Mouse (Mus musculus): ENCODE measurements around the gene Atxn7l3. TPM values are rescaled to one million over a fixed set of nuclear protein-coding genes. Genes with fewer than 3 reads are reported as not detected.

Atxn7l3 gene
- polyA plus RNA-seq, 1 experiment from 2014 or later, result 37.5 TPM

DNA sequence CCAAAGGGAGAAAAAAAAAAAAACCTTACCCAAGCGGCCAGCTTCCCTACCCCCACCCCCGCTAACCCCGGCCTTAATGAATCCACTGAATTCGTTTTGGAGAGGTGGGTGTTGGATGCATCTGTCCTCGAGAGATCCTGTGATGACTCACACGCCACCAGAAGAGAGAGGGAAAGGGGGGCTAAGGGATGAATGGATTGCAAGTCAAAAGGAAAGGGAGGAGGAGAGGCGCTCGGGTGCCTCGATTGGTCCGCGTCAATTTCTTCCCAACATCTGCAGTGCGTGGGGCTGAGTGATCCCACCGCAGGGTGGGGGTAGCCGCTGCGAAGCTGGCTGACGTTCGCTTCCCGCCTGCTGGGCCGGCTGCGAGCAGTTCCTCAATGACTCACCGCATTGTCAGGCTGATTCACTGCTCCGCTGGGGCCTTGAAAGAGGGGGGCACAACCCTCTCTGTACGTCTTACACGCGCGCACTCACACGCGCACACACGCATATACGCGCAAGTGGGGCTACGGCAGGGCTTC lies 51.4 kb downstream of the Atxn7l3 start:
- DNase-seq (ENCODE audit: low spot score) (peak; percentile 75), ATAC-seq (ENCODE audit: low FRiP score) (peak; percentile 88)

GRCm38 (mm10) chr11:102241874-102242273 lies 54.6 kb downstream of the Atxn7l3 start:
- Histone ChIP-seq H3K36me3 (replicated peaks; ENCODE audit: control insufficient read depth, insufficient read depth) (no peaks in the 10 kb centered on the region), H3K27me3 (ENCODE audit: control insufficient read depth, insufficient read depth, low read length) (no peaks in the 10 kb centered on the region), H3K4me2 (replicated peaks) (no peak overlapping the region), H3K4me1 (replicated peaks; ENCODE audit: control insufficient read depth, insufficient read depth, low read length) (peaks cover 17% of the 10 kb centered on the region), H3K4me3 (replicated peaks; ENCODE audit: low read length) (no peak overlapping the region), H3K9me3 (ENCODE audit: control insufficient read depth, low read length) (no peaks in the 10 kb centered on the region), H3K27ac (no peak overlapping the region), H3K9ac (no peak overlapping the region)
- 52% methylated on average over 5 of the region's 5 CpGs for WGBS
- DNase-seq (ENCODE audit: low spot score) (no peak), ATAC-seq (ENCODE audit: low FRiP score) (no peak)

More for the DNA sequence above, 51.4 kb downstream of the Atxn7l3 start:
- no peaks in the 10 kb centered on the region for H3K27me3 ChIP-seq (ENCODE audit: control insufficient read depth, insufficient read depth, low read length)
- no peaks in the 10 kb centered on the region for H3K9me3 ChIP-seq (ENCODE audit: control insufficient read depth, low read length)
- H3K4me2 ChIP-seq (replicated peaks), result peak overlapping the region; percentile 77
- peak overlapping the region; percentile 69 for H3K9ac ChIP-seq
- H3K27ac ChIP-seq, result peak overlapping the region; percentile 79
- H3K4me1 ChIP-seq (replicated peaks; ENCODE audit: control insufficient read depth, insufficient read depth, low read length), result peaks cover 21% of the 10 kb centered on the region
- under 1% methylated on average over 32 of the region's 32 CpGs for whole genome bisulfite sequencing
- peak overlapping the region; percentile 34 for H3K4me3 ChIP-seq (replicated peaks; ENCODE audit: low read length)
- H3K36me3 ChIP-seq (replicated peaks; ENCODE audit: control insufficient read depth, insufficient read depth), result no peaks in the 10 kb centered on the region

DNA sequence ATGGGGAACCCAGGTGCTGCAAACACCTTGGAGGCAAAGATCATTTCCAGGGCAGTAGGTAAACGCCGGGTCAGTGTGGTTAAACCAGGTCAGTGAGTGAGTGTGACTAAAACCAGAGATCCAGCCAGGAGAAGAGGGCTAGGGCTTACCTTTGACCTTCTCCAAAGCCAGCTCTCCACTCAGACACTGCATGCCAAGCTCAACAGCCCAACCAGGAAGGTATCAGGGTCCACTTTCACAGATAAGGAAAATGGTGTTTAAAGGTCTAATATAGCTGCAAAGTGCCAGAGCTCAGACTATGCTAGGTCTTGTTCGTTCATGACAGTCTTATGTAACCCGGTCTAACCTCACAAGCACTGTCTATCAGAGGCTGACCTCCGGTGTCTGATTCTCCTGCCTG lies 55.2 kb downstream of the Atxn7l3 start:
- H3K27ac ChIP-seq, result no peak overlapping the region
- H3K4me2 ChIP-seq (replicated peaks), result no peak overlapping the region
- no peak overlapping the region for H3K9ac ChIP-seq
- H3K36me3 ChIP-seq (replicated peaks; ENCODE audit: control insufficient read depth, insufficient read depth), result no peaks in the 10 kb centered on the region
- H3K9me3 ChIP-seq (ENCODE audit: control insufficient read depth, low read length), result no peaks in the 10 kb centered on the region
- ATAC-seq (ENCODE audit: low FRiP score) (no peak), DNase-seq (ENCODE audit: low spot score) (no peak)
- no peaks in the 10 kb centered on the region for H3K27me3 ChIP-seq (ENCODE audit: control insufficient read depth, insufficient read depth, low read length)
- H3K4me1 ChIP-seq (replicated peaks; ENCODE audit: control insufficient read depth, insufficient read depth, low read length), result peaks cover 17% of the 10 kb centered on the region
- 89% methylated on average over 5 of the region's 5 CpGs for WGBS
- no peak overlapping the region for H3K4me3 ChIP-seq (replicated peaks; ENCODE audit: low read length)

DNA sequence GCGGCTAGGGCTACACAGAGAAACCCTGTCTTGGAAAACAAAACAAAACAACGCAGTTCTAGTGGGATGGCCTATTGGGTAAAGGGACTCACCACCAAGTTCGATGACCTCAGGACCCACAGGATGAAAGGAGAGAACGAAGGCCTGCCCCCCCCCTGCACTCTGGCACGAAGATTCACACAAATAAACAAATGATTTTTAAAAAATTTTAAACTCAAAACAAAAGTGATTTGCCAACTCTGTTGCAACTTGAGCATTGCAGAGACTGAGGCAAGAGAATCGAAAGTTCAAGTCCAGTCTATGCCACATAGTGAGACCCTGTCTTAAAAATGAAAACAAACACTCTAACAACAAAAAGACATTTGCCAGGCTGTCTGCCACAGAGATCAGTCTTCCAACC lies 55.8 kb downstream of the Atxn7l3 start:
- Histone ChIP-seq H3K4me2 (replicated peaks) (no peak overlapping the region), H3K9me3 (ENCODE audit: control insufficient read depth, low read length) (no peaks in the 10 kb centered on the region), H3K9ac (no peak overlapping the region), H3K4me3 (replicated peaks; ENCODE audit: low read length) (no peak overlapping the region), H3K4me1 (replicated peaks; ENCODE audit: control insufficient read depth, insufficient read depth, low read length) (peaks cover 13% of the 10 kb centered on the region), H3K36me3 (replicated peaks; ENCODE audit: control insufficient read depth, insufficient read depth) (no peaks in the 10 kb centered on the region), H3K27me3 (ENCODE audit: control insufficient read depth, insufficient read depth, low read length) (no peaks in the 10 kb centered on the region), H3K27ac (no peak overlapping the region)
- 87% methylated on average over 6 of the region's 6 CpGs for WGBS
- ATAC-seq (ENCODE audit: low FRiP score) (no peak), DNase-seq (ENCODE audit: low spot score) (no peak)

Other genes with a start within 250 kb of the Atxn7l3 start
- gene Mpp2, start 208.1 kb downstream of the Atxn7l3 start, polyA plus RNA-seq (2014; fragmentation: Nextera tagmentation; extraction: Ambion mirVana), result 24.3 and 24.6 TPM in 2 replicates
- gene Ppy, start 195.3 kb downstream of the Atxn7l3 start, polyA plus RNA-seq (2014; fragmentation: Nextera tagmentation; extraction: Ambion mirVana), result not detected in 2 replicates
- 4.3 and 4.4 TPM in 2 replicates for gene Pyy, start 188.8 kb downstream of the Atxn7l3 start, polyA plus RNA-seq (2014; fragmentation: Nextera tagmentation; extraction: Ambion mirVana)
- gene Nags, start 151.1 kb downstream of the Atxn7l3 start, polyA plus RNA-seq (2014; fragmentation: Nextera tagmentation; extraction: Ambion mirVana), result 0.09 TPM in 1 of 2 replicates, not detected in the other
- 32.7 and 35.0 TPM in 2 replicates for gene Tmem101, start 140.2 kb downstream of the Atxn7l3 start, polyA plus RNA-seq (2014; fragmentation: Nextera tagmentation; extraction: Ambion mirVana)
- gene Lsm12, start 111.3 kb downstream of the Atxn7l3 start, polyA plus RNA-seq (2014; fragmentation: Nextera tagmentation; extraction: Ambion mirVana), result 78.6 and 81.9 TPM in 2 replicates
- gene G6pc3, start 107.0 kb downstream of the Atxn7l3 start, polyA plus RNA-seq (2014; fragmentation: Nextera tagmentation; extraction: Ambion mirVana), result 39.9 and 42.3 TPM in 2 replicates
- gene Hdac5, start 66.5 kb downstream of the Atxn7l3 start, polyA plus RNA-seq (2014; fragmentation: Nextera tagmentation; extraction: Ambion mirVana), result 40.7 and 50.8 TPM in 2 replicates
- 1.8 and 2.9 TPM in 2 replicates for gene BC030867, start 47.7 kb downstream of the Atxn7l3 start, polyA plus RNA-seq (2014; fragmentation: Nextera tagmentation; extraction: Ambion mirVana)
- gene Asb16, start 27.9 kb downstream of the Atxn7l3 start, polyA plus RNA-seq (2014; fragmentation: Nextera tagmentation; extraction: Ambion mirVana), result 0.07 and 0.18 TPM in 2 replicates
- 74.3 and 77.8 TPM in 2 replicates for gene Tmub2, start 11.7 kb downstream of the Atxn7l3 start, polyA plus RNA-seq (2014; fragmentation: Nextera tagmentation; extraction: Ambion mirVana)
- 70.0 and 76.0 TPM in 2 replicates for gene Ubtf, start 23.1 kb upstream of the Atxn7l3 start, polyA plus RNA-seq (2014; fragmentation: Nextera tagmentation; extraction: Ambion mirVana)
- gene Slc4a1, start 69.6 kb upstream of the Atxn7l3 start, polyA plus RNA-seq (2014; fragmentation: Nextera tagmentation; extraction: Ambion mirVana), result 1.6 and 3.3 TPM in 2 replicates
- 106 TPM in 2 replicates for gene Rundc3a, start 96.8 kb upstream of the Atxn7l3 start, polyA plus RNA-seq (2014; fragmentation: Nextera tagmentation; extraction: Ambion mirVana)
- 154 and 157 TPM in 2 replicates for gene Slc25a39, start 111.3 kb upstream of the Atxn7l3 start, polyA plus RNA-seq (2014; fragmentation: Nextera tagmentation; extraction: Ambion mirVana)
- gene Grn, start 133.7 kb upstream of the Atxn7l3 start, polyA plus RNA-seq (2014; fragmentation: Nextera tagmentation; extraction: Ambion mirVana), result 52.4 and 63.6 TPM in 2 replicates
- 30.9 and 40.4 TPM in 2 replicates for gene Fam171a2, start 151.1 kb upstream of the Atxn7l3 start, polyA plus RNA-seq (2014; fragmentation: Nextera tagmentation; extraction: Ambion mirVana)
- gene Itga2b, start 173.5 kb upstream of the Atxn7l3 start, polyA plus RNA-seq (2014; fragmentation: Nextera tagmentation; extraction: Ambion mirVana), result 5.0 and 8.4 TPM in 2 replicates

All from hindbrain, embryonic 14.5 days (tissue).